In genomic region chr2:41486116-41486515, GRCm38 (mm10) we compare ENCODE assay signal across 17 mouse cellular contexts.
"Had no signal": no experiment of that assay in that cellular context is flagged by ENCODE, and none has a peak within 500 bp of the region (broad histone marks: within the 10 kb centered on the region; RNA-seq: fewer than 3 reads in every experiment).

No protein-coding gene starts in this region.

- ATAC-seq: liver, embryonic 12.5 days had no signal

- H3K4me2 ChIP-seq: limb, embryonic 15.5 days; liver, embryonic 12.5 days; lung, embryonic 14.5 days had no signal

- H3K27ac ChIP-seq: kidney, postnatal 0 days; limb, embryonic 15.5 days; liver, embryonic 12.5 days; midbrain, embryonic 10.5 days had no signal

- DNase-seq: kidney, adult 11 months; kidney, adult 9 months; kidney, postnatal 36 days; lung, embryonic 14.5 days; lung, postnatal 10 days; lung, postnatal 4 days; midbrain, embryonic 14.5 days; retina, postnatal 1 day; right cerebral cortex, postnatal 4 days; spleen, adult 18-20 months; thymus, adult 2 months; thymus, postnatal 25 days had no signal

- H3K4me1 ChIP-seq: limb, embryonic 15.5 days; liver, embryonic 12.5 days; midbrain, embryonic 10.5 days had no signal

- H3K36me3 ChIP-seq: limb, embryonic 15.5 days; liver, embryonic 12.5 days; midbrain, embryonic 10.5 days had no signal

- H3K9me3 ChIP-seq: limb, embryonic 15.5 days; liver, embryonic 12.5 days; midbrain, embryonic 10.5 days had no signal

- H3K4me3 ChIP-seq: limb, embryonic 15.5 days; liver, embryonic 12.5 days; midbrain, embryonic 10.5 days; myocyte had no signal

- H3K27me3 ChIP-seq: limb, embryonic 15.5 days; liver, embryonic 12.5 days had no signal

- H3K9ac ChIP-seq: limb, embryonic 15.5 days; liver, embryonic 12.5 days; lung, embryonic 14.5 days had no signal
